Mouse (Mus musculus) heart, embryonic 10.5 days (tissue): ENCODE data around the gene Ss18l1. TPM values are rescaled to one million over a fixed set of nuclear protein-coding genes. Genes with fewer than 3 reads are reported as not detected.

Experiments
- DNase-seq: peaks from one replicate; pipeline ENCODE4 v3.0.0-alpha.2; 2017; ENCODE audit warnings: low spot score
- H3K27ac ChIP-seq: fragments of 300-500 bp; sonication (generic); 2 replicates; pipeline ENCODE4 v1.5.1; 2016; ENCODE audit warnings: mild to moderate bottlenecking
- H3K27me3 ChIP-seq: fragments of 300-500 bp; sonication (generic); 2 replicates; pipeline ENCODE4 v1.6.1; 2016; ENCODE audit warnings: mild to moderate bottlenecking; ENCODE audit not compliant: poor library complexity, insufficient read depth, severe bottlenecking
- H3K36me3 ChIP-seq: fragments of 300-500 bp; sonication (generic); 2 replicates; pipeline ENCODE4 v1.6.1; 2016; ENCODE audit warnings: mild to moderate bottlenecking, moderate library complexity
- H3K4me1 ChIP-seq: fragments of 300-500 bp; sonication (generic); 2 replicates; pipeline ENCODE4 v1.6.1; 2016; ENCODE audit warnings: mild to moderate bottlenecking
- H3K4me3 ChIP-seq: fragments of 300-500 bp; sonication (generic); 2 replicates; pipeline ENCODE4 v1.5.1; 2016; ENCODE audit warnings: mild to moderate bottlenecking, moderate library complexity
- H3K9me3 ChIP-seq: fragments of 300-500 bp; sonication (generic); 2 replicates; pipeline ENCODE4 v1.6.1; 2016; ENCODE audit warnings: mild to moderate bottlenecking, moderate library complexity
- WGBS: fragments of 180-500 bp; shearing (Covaris S2); methylation state at CpG from one replicate; pipeline ENCODE4 v1.1.7; 2016; 5-methylcytosine and 5-hydroxymethylcytosine counted together
- polyA plus RNA-seq: library from polyadenylated mRNA; unstranded; fragments of >200 nt; fragmentation: Nextera tagmentation; extraction: Ambion mirVana; gene quantifications from 2 replicates; pipeline ENCODE4 v1.2.1, GENCODE M21; 2016

Ss18l1 gene
- polyA plus RNA-seq, 1 experiment from 2014 or later = 4.4 TPM

GRCm38 (mm10) chr2:180072886-180073285, 30.6 kb downstream of the Ss18l1 start:
- Histone ChIP-seq H3K27ac (no peak overlapping the region), H3K36me3 (peaks cover 32% of the 10 kb centered on the region), H3K4me3 (no peak overlapping the region), H3K4me1 (peaks cover 12% of the 10 kb centered on the region), H3K27me3 (no peaks in the 10 kb centered on the region), H3K9me3 (no peaks in the 10 kb centered on the region)
- DNase-seq = no peak
- WGBS = 87% methylated on average over 7 of the region's 7 CpGs

DNA sequence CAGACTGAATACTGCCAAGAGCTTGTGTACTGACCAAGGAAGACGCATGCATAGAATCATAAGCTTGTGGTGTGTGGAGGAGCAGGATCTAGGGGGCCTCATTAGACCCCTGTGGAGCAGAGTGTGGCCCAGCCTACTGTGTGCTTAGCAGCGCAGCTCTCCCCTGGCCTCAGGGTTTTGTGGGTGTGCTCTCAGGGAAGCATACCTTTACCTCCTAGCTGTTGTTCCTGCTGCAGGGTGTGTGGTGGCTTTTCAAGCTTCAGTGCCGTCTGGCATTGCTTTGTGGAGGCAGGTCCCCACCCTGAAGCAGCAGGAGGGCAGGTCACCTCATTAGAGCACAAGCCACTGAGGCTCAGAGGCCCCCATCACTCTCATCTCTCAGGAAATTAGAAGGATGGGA, 35.3 kb downstream of the Ss18l1 start:
- Histone ChIP-seq H3K4me3 (no peak overlapping the region), H3K27ac (no peak overlapping the region; the same call in 1 of the 2 replicates), H3K9me3 (no peaks in the 10 kb centered on the region), H3K36me3 (peaks cover 56% of the 10 kb centered on the region), H3K27me3 (no peaks in the 10 kb centered on the region), H3K4me1 (no peaks in the 10 kb centered on the region)
- WGBS = 75% methylated on average over 3 of the region's 3 CpGs
- no peak for DNase-seq

- no peaks in the 10 kb centered on the region for H3K27me3 ChIP-seq
- peaks cover 7% of the 10 kb centered on the region; the same call in 1 of the 2 replicates for H3K4me1 ChIP-seq
- no peak overlapping the region for H3K4me3 ChIP-seq
- DNase-seq = no peak
- no peaks in the 10 kb centered on the region for H3K9me3 ChIP-seq
- H3K27ac ChIP-seq = no peak overlapping the region
- 93% methylated on average over 8 of the region's 8 CpGs for WGBS
- peaks cover 67% of the 10 kb centered on the region for H3K36me3 ChIP-seq
These were observed 38.4 kb downstream of the Ss18l1 start for GRCm38 (mm10) chr2:180080680-180081079.

DNA sequence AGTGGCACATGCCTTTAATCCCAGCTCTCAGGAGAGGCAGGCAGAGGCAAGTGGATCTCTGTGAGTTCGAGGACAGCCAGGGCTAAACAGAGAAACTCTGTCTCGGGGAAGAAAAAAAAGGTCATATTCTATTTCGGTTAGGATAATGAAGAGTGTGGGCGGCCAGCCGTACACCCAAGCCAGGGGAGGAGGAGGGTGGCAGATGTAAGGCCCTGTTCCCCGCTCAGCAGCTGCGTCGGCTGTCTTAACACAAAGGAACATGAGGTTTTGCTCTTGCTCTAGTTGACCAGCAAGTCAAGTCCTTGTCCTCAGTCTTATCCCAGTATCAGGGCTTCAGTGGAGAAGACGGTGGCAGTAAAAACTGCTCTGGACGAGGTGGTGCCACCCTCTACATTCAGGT, 40.8 kb downstream of the Ss18l1 start:
- H3K27me3 ChIP-seq = no peaks in the 10 kb centered on the region
- peaks cover 7% of the 10 kb centered on the region; the same call in 1 of the 2 replicates for H3K4me1 ChIP-seq
- peaks cover 62% of the 10 kb centered on the region for H3K36me3 ChIP-seq
- no peak overlapping the region for H3K4me3 ChIP-seq
- no peak overlapping the region for H3K27ac ChIP-seq
- WGBS = 86% methylated on average over 10 of the region's 10 CpGs
- DNase-seq = no peak
- H3K9me3 ChIP-seq = no peaks in the 10 kb centered on the region

DNA sequence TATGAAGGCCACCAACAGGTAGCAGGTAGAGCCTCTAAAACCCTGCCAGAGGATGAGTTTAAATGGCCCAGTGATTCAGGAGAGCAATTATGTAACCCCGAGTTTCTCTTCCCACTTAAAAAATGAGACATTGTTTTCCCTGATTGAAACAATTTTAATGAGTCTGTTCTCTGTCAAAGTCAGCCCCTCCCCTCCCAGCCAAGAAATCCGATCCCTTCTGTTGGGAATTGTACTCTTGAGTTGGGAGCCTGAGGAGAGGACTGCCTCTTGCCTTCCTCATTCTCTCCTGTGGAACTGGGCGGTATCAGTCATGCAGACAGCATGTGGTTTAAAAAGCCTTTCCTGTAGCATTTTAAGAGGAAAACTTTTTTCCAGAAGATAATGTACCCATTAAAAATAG, 42.3 kb downstream of the Ss18l1 start:
- no peak overlapping the region for H3K4me3 ChIP-seq
- 35% methylated on average over 3 of the region's 3 CpGs for WGBS
- no peaks in the 10 kb centered on the region; the same call in 1 of the 2 replicates for H3K27me3 ChIP-seq
- no peak for DNase-seq
- peaks cover 49% of the 10 kb centered on the region for H3K36me3 ChIP-seq
- H3K9me3 ChIP-seq = no peaks in the 10 kb centered on the region
- no peak overlapping the region for H3K27ac ChIP-seq
- H3K4me1 ChIP-seq = peaks cover 7% of the 10 kb centered on the region; the same call in 1 of the 2 replicates

- Histone ChIP-seq H3K27ac (no peak overlapping the region), H3K9me3 (no peaks in the 10 kb centered on the region), H3K4me1 (peaks cover 7% of the 10 kb centered on the region; the same call in 1 of the 2 replicates), H3K27me3 (peaks cover 13% of the 10 kb centered on the region; the same call in 1 of the 2 replicates), H3K4me3 (no peak overlapping the region), H3K36me3 (peaks cover 43% of the 10 kb centered on the region)
- WGBS = 66% methylated on average over 16 of the region's 16 CpGs
- no peak for DNase-seq
These were observed 43.8 kb downstream of the Ss18l1 start for GRCm38 (mm10) chr2:180085926-180086636.

- H3K36me3 ChIP-seq = peaks cover 39% of the 10 kb centered on the region
- H3K4me1 ChIP-seq = peaks cover 7% of the 10 kb centered on the region; the same call in 1 of the 2 replicates
- 86% methylated on average over 5 of the region's 5 CpGs for WGBS
- DNase-seq = no peak
- H3K27ac ChIP-seq = no peak overlapping the region
- peaks cover 14% of the 10 kb centered on the region; the same call in 1 of the 2 replicates for H3K27me3 ChIP-seq
- no peaks in the 10 kb centered on the region for H3K9me3 ChIP-seq
- H3K4me3 ChIP-seq = no peak overlapping the region
These were observed 44.3 kb downstream of the Ss18l1 start for GRCm38 (mm10) chr2:180086637-180087027.

DNA sequence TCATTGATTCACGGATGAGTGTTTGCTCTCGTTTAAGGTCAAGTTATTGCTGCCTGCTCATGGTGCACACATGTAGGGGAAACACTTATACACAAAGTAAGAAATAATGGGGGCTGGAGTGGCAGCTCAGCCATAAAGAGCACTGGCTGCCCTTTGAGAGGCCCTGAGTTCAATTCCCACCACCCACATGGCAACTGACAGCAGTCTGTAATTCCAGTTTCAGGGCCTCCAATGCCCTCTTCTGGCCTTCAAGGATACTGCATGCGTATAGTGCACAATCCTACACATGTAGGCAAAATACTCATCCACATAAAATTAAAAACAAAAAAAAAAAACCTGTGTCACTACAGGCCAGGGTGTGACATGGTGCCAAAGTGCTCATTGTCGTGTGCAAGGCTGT, 45.2 kb downstream of the Ss18l1 start:
- WGBS = 86% methylated on average over 4 of the region's 4 CpGs
- Histone ChIP-seq H3K4me1 (peaks cover 7% of the 10 kb centered on the region; the same call in 1 of the 2 replicates), H3K27ac (no peak overlapping the region), H3K36me3 (peaks cover 32% of the 10 kb centered on the region), H3K9me3 (no peaks in the 10 kb centered on the region), H3K4me3 (no peak overlapping the region), H3K27me3 (peaks cover 14% of the 10 kb centered on the region; the same call in 1 of the 2 replicates)
- DNase-seq = no peak

DNA sequence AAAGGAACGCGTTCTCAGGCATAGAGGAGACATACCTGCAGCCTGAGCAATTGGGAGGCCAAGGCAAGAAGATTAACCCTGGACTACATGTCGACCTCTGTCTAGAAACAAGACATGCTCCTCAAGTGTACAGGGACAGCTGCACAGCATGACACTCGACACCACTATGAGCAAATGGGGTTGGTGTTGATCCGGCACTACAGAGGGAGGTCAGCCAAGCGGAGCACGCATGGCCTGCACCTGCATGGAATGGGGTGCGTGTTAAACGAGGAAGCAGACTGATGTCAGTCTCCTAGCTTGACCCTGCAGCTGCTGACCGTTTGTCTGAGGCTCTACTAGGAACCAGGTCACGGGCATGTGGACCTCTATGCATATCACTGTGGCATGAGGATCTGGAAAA, 48.0 kb downstream of the Ss18l1 start:
- DNase-seq = no peak
- H3K4me1 ChIP-seq = no peaks in the 10 kb centered on the region
- H3K27ac ChIP-seq = no peak overlapping the region
- H3K36me3 ChIP-seq = peaks cover 11% of the 10 kb centered on the region
- H3K27me3 ChIP-seq = peaks cover 16% of the 10 kb centered on the region; the same call in 1 of the 2 replicates
- no peaks in the 10 kb centered on the region for H3K9me3 ChIP-seq
- H3K4me3 ChIP-seq = no peak overlapping the region
- 70% methylated on average over 11 of the region's 11 CpGs for WGBS

GRCm38 (mm10) chr2:180095711-180096110, 53.4 kb downstream of the Ss18l1 start:
- Histone ChIP-seq H3K27ac (no peak overlapping the region), H3K36me3 (no peaks in the 10 kb centered on the region), H3K4me3 (no peak overlapping the region), H3K9me3 (no peaks in the 10 kb centered on the region), H3K27me3 (peaks cover 58% of the 10 kb centered on the region), H3K4me1 (peaks cover 10% of the 10 kb centered on the region)
- DNase-seq = no peak
- 40% methylated on average over 5 of the region's 5 CpGs for WGBS

DNA sequence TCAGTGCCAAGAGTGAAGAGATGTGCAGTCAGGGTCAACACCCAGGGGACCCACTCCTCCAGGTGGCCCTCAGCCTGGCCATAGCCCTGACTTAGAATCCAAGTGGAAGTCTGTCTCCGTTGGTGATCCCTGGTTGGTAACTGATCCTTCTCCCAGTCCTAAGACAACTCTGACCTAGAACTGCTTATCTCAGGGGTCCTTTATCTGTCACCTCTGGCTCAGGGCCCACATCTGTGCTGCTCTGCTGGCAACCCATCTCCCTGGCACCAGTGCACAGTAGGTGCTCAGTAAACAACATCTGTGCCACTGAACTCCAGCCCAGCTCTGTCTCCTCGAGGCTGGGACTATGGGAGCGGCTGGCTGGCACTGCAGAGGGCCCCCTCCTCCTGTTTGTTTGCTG, 55.3 kb downstream of the Ss18l1 start:
- H3K4me1 ChIP-seq = peaks cover 10% of the 10 kb centered on the region
- DNase-seq = no peak
- H3K9me3 ChIP-seq = no peaks in the 10 kb centered on the region
- WGBS = 42% methylated on average over 3 of the region's 3 CpGs
- no peaks in the 10 kb centered on the region for H3K36me3 ChIP-seq
- peaks cover 72% of the 10 kb centered on the region for H3K27me3 ChIP-seq
- H3K4me3 ChIP-seq = no peak overlapping the region
- H3K27ac ChIP-seq = no peak overlapping the region

- H3K36me3 ChIP-seq = no peaks in the 10 kb centered on the region
- no peak overlapping the region for H3K27ac ChIP-seq
- no peaks in the 10 kb centered on the region for H3K9me3 ChIP-seq
- no peak for DNase-seq
- H3K4me3 ChIP-seq = no peak overlapping the region
- peaks cover 12% of the 10 kb centered on the region for H3K4me1 ChIP-seq
- 27% methylated on average over 5 of the region's 5 CpGs for WGBS
- H3K27me3 ChIP-seq = peaks cover 78% of the 10 kb centered on the region
These were observed 55.9 kb downstream of the Ss18l1 start for GRCm38 (mm10) chr2:180098167-180098566.

DNA sequence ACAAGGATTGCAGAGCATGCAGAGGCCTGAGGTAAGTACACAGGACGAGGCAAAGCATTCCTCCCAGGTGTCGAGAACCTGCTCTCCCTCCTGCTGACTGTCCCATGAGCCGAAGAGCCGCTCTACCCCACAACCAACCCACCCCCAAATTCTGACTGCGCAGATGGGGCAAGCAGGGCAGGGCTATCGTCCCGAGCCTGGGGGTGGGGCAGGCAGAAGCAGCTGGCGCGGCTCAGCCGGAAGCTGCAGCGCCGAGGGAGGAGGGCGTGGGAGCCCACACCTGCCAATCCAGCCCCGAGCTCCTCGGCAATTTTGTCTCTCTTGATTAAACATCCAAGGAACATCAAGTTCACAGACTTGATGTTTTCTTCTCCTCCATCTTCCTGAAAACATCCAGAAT, 57.2 kb downstream of the Ss18l1 start:
- Histone ChIP-seq H3K4me1 (peaks cover 26% of the 10 kb centered on the region), H3K27me3 (peaks cover 92% of the 10 kb centered on the region), H3K4me3 (peak overlapping the region; percentile 15; the same call in 1 of the 2 replicates), H3K36me3 (no peaks in the 10 kb centered on the region), H3K27ac (no peak overlapping the region), H3K9me3 (no peaks in the 10 kb centered on the region)
- DNase-seq = no peak
- 9% methylated on average over 15 of the region's 15 CpGs for WGBS
